Mouse (Mus musculus) C2C12 (cell line): ENCODE data around the gene Ppm1h. TPM values are rescaled to one million over a fixed set of nuclear protein-coding genes. Genes with fewer than 3 reads are reported as not detected.

Experiments
- H3K27me3 ChIP-seq: one replicate; pipeline ENCODE4 v1.6.1; 2011; ENCODE audit not compliant: control insufficient read depth, insufficient read depth, insufficient read length
- H3K36me3 ChIP-seq: one replicate; pipeline ENCODE4 v1.6.1; 2011; ENCODE audit not compliant: control insufficient read depth, insufficient read depth
- H3K4me3 ChIP-seq: one replicate; pipeline ENCODE4 v1.5.1; 2011; ENCODE audit warnings: mild to moderate bottlenecking, control low read depth; ENCODE audit not compliant: poor library complexity, insufficient read depth, severe bottlenecking
- H3K79me2 ChIP-seq: one replicate; pipeline ENCODE4 v1.6.1; 2011; ENCODE audit not compliant: control insufficient read depth, insufficient read depth
- H3K79me3 ChIP-seq: one replicate; pipeline ENCODE4 v1.6.1; 2011; ENCODE audit warnings: low read depth, control low read depth
- H3ac ChIP-seq: one replicate; pipeline ENCODE3; 2011; ENCODE audit warnings: low read depth; ENCODE audit not compliant: control insufficient read depth, insufficient read length
- CEBPB ChIP-seq: IDR thresholded peaks from one replicate; pipeline ENCODE4 v1.6.1; 2011; ENCODE audit warnings: low read depth, mild to moderate bottlenecking, control low read depth, moderate library complexity
- CTCF ChIP-seq: IDR thresholded peaks from one replicate; pipeline ENCODE4 v1.5.1; 2011; ENCODE audit not compliant: control insufficient read depth, insufficient read depth, insufficient read length
- FOSL1 ChIP-seq: IDR thresholded peaks from one replicate; pipeline ENCODE4 v1.8.0; 2011; ENCODE audit warnings: mild to moderate bottlenecking, low read length; ENCODE audit not compliant: poor library complexity, insufficient read depth, severe bottlenecking
- MAX ChIP-seq: IDR thresholded peaks from one replicate; pipeline ENCODE4 v1.6.1; 2011; ENCODE audit warnings: mild to moderate bottlenecking, control low read depth
- MYOD1 ChIP-seq: IDR thresholded peaks from one replicate; pipeline ENCODE4 v1.6.1; 2011; ENCODE audit warnings: low read depth; ENCODE audit not compliant: control insufficient read depth, insufficient read length
- MYOG ChIP-seq: IDR thresholded peaks from one replicate; pipeline ENCODE4 v1.6.1; 2011; ENCODE audit not compliant: control insufficient read depth, insufficient read length; ENCODE audit errors: extremely low read depth
- USF1 ChIP-seq: IDR thresholded peaks from one replicate; pipeline ENCODE4 v1.6.1; 2011; ENCODE audit warnings: low read depth, mild to moderate bottlenecking, control low read depth, moderate library complexity
- polyA plus RNA-seq: library from polyadenylated mRNA; unstranded; fragments of >200 nt; fragmentation: generic; extraction: Trizol; gene quantifications from one replicate; pipeline ENCODE4 v1.2.1, GENCODE M21; 2012; ENCODE audit warnings: missing spikeins

Ppm1h gene
- polyA plus RNA-seq, 1 experiment, result 0.06 TPM

DNA sequence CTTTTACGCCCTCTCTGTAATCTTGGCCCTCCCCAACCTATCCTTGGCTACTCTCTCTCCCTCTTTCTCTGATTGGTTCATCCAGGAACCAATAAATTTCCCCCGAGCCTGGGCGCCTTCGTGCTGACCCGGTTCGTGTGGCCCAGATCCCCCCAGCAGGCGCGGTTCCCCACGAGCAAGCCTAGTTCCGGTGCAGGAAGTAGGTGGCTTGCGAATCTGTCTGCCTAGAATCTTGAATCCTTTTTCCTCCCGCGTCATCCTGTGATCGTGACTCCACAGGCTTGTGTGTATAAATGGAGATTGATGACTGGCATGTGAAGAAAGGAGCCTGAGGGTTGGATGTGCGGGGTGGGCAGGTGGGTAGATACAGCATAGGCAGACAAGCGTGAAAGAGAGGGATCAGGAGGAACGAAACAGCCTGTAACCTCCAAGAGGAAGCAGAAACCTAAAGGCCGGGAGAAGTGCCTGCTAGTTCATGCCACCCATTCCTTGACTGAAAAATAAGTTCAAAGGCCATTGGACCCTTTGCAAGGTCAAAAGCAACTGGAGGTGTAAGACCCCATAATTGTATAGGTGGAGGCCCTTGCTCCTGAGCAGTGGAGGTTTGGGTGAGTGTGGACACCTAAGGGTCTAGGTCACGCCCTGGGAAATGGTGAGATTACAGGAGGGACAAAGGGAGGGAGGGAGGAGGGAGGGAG, 2.0 kb downstream of the Ppm1h start:
- Histone ChIP-seq H3K27me3 (peaks cover 26% of the 10 kb centered on the region), H3K79me2 (no peaks in the 10 kb centered on the region), H3K4me3 (no peak overlapping the region), H3ac (no peak overlapping the region), H3K36me3 (no peaks in the 10 kb centered on the region), H3K79me3 (no peaks in the 10 kb centered on the region)
- TF ChIP-seq MAX (no peak), MYOD1 (no peak), CTCF (no peak)

DNA sequence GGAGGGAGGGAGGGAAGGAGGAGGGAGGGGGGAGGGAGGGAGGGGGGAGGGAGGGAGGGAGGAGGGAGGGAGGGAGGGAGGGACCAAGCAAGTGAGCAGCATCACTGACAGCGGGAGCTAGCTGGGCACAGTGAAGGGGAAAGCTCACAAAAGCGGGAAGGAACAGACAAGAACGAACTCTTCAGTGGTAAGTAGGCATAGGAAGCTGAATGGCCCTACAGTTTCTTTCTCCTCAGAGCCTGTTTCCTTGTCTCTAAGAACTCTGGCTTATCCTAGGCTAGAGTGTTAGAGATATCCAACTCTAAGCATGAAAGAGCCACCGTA, 2.5 kb downstream of the Ppm1h start:
- H3K36me3 ChIP-seq, result no peaks in the 10 kb centered on the region
- H3K79me2 ChIP-seq, result no peaks in the 10 kb centered on the region
- H3K4me3 ChIP-seq, result no peak overlapping the region
- peaks cover 26% of the 10 kb centered on the region for H3K27me3 ChIP-seq
- TF ChIP-seq MYOD1 (no peak), FOSL1 (no peak), MAX (no peak), CEBPB (no peak), USF1 (no peak), MYOG (no peak), CTCF (no peak)
- H3ac ChIP-seq, result no peak overlapping the region
- no peaks in the 10 kb centered on the region for H3K79me3 ChIP-seq

DNA sequence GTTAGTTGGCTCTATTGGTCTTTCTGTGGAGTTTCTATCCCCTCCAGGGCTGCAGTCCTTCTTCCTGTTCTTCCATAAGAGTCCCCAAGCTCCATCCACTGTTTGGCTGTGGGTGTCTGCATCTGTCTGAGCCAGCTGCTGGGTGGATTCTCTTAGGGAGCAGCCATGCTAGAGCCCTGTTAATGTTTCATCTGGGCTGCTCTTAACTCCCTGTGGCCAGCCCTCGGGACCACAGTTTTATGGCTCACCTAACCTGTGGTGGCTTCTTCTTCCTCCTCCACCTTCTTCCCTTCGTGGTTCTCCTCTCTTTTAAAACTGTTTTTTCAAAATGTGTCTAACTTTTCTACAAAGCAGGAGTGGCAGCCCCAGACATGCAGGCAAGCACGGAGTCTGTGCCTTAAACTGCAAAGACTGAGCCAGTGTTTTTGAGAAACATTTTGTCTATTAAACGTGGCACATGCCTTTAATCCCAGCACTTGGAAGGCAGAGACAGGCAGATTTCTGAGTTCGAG, 5.3 kb downstream of the Ppm1h start:
- Histone ChIP-seq H3K79me3 (no peaks in the 10 kb centered on the region), H3ac (no peak overlapping the region), H3K4me3 (no peak overlapping the region), H3K79me2 (no peaks in the 10 kb centered on the region), H3K27me3 (peaks cover 17% of the 10 kb centered on the region), H3K36me3 (no peaks in the 10 kb centered on the region)
- no peak for TF ChIP-seq FOSL1
- TF ChIP-seq MYOD1, result no peak
- no peak for TF ChIP-seq CEBPB
- no peak for TF ChIP-seq MYOG
- no peak for TF ChIP-seq USF1
- no peak for TF ChIP-seq CTCF
- no peak for TF ChIP-seq MAX

DNA sequence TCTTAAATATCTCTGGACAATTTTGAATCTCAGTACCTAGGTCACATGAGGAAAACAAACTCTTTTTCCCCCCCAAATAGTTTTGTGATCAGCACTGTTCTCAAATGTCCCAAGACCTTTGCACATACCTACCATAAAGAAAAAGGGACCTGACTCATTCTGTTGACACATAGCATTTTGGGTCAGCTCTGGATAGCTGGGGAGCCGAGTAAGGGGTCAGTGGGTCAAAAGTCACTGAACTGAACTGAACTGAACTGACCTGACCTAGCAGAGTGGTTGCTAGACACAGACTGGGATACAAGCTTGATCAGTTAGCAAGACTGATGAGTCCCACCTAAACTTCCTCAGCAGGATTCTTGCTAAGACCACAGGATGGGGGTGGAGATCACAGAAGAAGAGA, 6.7 kb downstream of the Ppm1h start:
- TF ChIP-seq USF1 (no peak), FOSL1 (no peak), MAX (no peak), MYOG (no peak)
- Histone ChIP-seq H3K79me2 (no peaks in the 10 kb centered on the region), H3K27me3 (peaks cover 3% of the 10 kb centered on the region), H3K79me3 (no peaks in the 10 kb centered on the region), H3K4me3 (no peak overlapping the region), H3K36me3 (no peaks in the 10 kb centered on the region), H3ac (no peak overlapping the region)

DNA sequence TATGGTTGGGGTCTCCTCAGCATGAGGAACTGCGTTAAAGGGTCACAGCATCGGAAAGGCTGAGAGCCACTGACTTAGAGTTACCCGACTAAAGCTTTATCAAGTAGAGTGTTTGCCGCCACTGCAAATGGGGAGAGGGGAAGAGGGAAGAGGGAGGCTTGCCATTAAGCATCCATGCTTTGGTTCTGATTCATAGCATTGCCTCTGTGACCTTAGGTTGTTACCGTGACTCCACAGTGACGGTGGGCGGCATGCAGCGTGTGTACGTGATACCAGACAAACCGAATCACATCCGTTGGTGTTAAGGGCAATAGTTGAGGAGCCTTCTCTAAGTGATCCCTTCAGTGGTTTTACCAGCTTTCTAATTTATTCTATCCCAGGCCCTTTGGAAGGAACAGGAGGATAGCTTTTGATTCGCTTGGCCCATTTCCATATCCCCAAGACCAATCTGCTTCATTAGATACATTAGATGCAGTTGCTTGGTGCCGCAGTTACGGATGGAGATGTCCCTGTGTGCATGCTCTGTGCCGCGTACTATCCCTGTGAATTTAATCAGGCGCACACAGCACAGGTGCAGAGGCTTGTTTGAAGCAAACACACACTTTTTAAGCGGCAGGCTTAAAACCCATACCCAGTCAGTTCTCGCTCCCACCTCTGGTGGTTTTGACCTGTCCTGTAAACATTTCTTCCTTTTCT, 7.4 kb downstream of the Ppm1h start:
- Histone ChIP-seq H3K4me3 (no peak overlapping the region), H3K79me3 (no peaks in the 10 kb centered on the region), H3ac (no peak overlapping the region), H3K36me3 (no peaks in the 10 kb centered on the region), H3K27me3 (no peaks in the 10 kb centered on the region), H3K79me2 (no peaks in the 10 kb centered on the region)
- no peak for TF ChIP-seq USF1
- no peak for TF ChIP-seq FOSL1
- no peak for TF ChIP-seq MAX
- TF ChIP-seq MYOD1, result no peak
- no peak for TF ChIP-seq MYOG
- TF ChIP-seq CTCF, result no peak
- TF ChIP-seq CEBPB, result no peak

DNA sequence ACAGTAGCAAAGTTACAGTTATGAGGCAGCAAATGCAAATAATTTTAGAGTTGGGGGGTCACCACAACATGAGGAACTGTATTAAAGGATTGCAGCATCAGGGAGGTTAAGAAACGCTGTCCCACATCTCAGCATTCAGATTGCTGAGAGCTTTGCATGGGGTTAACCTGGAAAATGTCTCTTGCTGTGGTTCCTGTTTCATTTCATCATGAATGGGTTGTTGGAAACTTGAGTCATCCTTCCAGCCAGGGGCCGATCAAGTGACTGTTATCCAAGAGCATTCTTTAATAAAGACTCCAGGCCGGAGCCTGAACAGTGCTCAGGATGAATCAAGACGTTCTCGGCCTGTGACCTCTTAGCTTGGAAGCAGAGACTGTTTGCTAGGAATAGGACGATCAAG, 12.1 kb downstream of the Ppm1h start:
- no peaks in the 10 kb centered on the region for H3K79me3 ChIP-seq
- H3K36me3 ChIP-seq, result no peaks in the 10 kb centered on the region
- no peak overlapping the region for H3K4me3 ChIP-seq
- H3K79me2 ChIP-seq, result no peaks in the 10 kb centered on the region
- no peak overlapping the region for H3ac ChIP-seq
- TF ChIP-seq MAX (no peak), CTCF (no peak)
- no peaks in the 10 kb centered on the region for H3K27me3 ChIP-seq
